Mouse (Mus musculus): ENCODE measurements around the gene Ndufs2.

Gene Ndufs2

GRCm38 (mm10) chr1:171230215-171230614 is 21.0 kb downstream of the Ndufs2 start:
- DNase-seq (ENCODE audit: low read depth) = no peak

DNA sequence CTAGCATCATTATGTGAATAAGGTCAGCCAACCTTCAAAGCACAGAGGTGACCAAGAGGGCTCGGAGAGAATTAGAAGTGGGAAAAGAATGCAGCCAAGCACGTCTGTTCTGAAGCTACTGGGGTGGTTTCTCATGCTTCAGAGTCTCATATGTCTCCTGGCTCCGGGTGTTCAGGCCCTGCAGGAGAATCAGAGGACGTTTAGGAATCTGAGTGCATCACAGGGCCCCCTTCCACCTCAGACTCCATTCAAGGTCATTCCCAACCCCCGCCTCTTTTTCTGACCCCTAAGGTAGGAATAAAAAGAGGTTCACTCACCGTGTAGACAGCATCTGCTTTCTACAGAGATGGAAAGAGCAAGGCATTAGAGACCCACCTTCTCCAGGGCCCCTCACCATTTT is 21.4 kb downstream of the Ndufs2 start:
- no peak for DNase-seq (ENCODE audit: low read depth)

- no peak for DNase-seq (ENCODE audit: low read depth)
These were observed 23.3 kb downstream of the Ndufs2 start for GRCm38 (mm10) chr1:171227879-171228278.

DNA sequence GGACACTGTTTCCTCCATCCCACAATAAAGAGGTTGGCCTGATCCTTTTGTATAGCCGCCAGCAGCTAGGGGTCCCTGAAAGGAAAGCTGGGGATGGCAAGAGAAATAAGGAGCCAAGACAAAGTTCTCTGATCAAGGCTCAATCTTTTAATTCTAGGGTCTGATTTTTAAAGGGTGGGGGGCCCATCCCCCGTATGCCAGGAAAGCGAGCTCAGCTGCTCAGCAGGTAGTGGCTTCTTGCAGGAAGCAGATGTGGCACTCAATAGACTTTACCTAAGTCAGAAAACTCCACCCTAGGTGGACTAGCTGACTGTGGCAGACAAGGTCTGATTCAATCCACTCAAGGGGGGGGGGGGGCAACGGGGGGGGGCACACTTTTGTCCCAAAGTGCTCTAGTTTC is 24.4 kb downstream of the Ndufs2 start:
- DNase-seq (ENCODE audit: low read depth) = no peak

DNA sequence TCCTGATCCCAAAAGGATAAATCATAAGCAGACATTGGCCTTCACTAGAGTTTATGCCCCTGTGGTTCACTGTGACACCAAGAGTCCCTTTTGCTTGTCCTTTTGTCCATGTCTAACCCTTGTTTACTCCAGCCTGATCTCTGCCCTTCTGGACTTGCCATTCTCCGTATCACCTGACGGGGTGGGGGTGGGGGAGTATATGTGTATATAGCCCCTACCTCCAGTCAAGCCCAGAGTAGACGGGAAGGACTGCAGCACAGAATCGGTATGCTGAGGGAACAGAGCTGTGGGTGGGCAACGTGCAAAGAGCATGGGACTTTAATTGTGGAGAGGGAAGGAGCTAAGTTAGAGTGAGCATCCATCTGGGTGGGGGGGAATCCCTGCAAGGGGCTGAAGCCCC is 26.3 kb downstream of the Ndufs2 start, which contains the start of gene Apoa2:
Gene Apoa2, plus strand, starts transcription at position 198 of the 400 bp plus-strand sequence.
- no peak for DNase-seq (ENCODE audit: low read depth)

DNA sequence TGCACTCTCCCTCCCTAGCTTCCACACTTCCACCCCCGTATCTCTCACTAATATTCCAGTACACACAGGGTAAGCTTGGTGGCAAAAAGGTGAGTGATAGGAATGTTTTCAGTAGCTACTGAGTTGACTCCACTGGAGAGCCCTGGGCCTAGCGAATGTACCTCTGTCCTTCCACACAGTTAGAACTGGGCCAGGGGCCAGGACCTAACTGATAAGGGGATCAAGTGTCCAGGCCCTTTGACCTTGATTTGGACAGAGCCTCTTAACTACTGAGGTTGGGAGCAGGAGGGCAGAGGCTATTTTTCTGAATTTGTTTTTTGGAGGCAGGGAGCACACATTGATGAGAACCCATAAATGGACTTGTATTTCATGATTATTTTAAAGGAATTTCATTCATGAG is 27.4 kb downstream of the Ndufs2 start:
- DNase-seq (ENCODE audit: low read depth) = no peak

DNA sequence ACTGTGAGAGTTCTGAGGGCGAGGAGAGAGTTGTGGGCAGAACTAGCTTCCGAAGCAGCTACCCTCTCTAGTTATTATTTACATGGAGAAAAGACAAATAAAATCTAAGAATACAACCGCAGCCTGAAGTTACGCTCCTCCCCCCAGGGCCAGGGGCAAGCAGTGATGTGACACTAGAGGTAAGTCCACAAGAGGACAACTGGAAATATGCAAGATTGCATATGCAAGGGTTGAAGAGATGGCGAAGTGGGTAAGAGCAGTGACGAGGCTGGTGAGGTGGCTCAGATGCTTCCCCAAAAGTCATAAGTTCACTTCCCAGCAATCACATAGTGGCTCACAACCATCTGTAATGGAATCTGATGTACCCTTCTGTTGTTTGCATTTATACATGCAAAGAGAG is 28.0 kb downstream of the Ndufs2 start:
- DNase-seq (ENCODE audit: low read depth) = no peak

DNA sequence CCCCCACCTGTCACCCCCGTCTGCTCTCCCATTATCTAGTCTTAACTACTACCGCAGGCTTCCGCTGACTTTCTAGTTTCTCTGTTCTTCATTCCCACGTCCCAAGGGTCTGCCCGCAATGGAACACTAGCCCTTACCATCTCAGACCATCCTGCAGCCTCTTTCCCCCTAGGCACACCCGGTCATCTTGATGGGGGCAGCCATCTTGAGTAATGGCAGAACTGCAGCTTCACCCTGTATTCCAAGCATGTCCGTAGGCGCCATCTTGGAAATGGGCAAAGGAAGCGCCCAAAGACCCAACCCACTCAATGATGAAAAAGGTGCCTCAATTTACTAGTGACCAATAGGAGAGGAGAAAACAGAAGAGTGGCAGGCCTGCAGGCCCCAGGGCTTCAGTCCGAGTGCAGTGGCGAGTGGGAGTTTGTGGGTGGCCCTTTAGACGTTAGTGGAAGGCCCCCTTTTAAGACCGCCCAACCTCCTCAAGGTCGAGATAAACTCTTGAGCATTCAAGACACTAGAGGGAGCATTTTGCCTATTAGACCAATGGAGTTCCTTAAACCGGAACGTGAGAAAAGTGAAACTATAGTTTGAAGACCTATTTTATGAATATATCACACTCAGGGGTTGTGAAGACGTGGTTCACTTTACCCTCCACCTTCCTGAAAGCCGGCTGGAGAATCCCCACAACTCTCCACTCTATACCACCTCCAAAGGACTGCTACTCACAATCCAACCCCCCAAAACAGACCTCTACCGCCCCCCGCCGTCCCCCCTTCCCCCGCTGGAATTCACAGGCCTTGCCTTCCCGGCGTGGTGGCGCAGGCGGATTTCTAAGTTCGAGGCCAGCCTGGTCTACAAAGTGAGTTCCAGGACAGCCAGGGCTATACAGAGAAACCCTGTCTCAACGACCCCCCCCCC is 28.7 kb downstream of the Ndufs2 start, which contains the start of gene Tomm40l:
Gene Tomm40l, minus strand, starts transcription at position 277 of the 918 bp plus-strand sequence.
- peak; percentile 96 for DNase-seq (ENCODE audit: low read depth)

DNA sequence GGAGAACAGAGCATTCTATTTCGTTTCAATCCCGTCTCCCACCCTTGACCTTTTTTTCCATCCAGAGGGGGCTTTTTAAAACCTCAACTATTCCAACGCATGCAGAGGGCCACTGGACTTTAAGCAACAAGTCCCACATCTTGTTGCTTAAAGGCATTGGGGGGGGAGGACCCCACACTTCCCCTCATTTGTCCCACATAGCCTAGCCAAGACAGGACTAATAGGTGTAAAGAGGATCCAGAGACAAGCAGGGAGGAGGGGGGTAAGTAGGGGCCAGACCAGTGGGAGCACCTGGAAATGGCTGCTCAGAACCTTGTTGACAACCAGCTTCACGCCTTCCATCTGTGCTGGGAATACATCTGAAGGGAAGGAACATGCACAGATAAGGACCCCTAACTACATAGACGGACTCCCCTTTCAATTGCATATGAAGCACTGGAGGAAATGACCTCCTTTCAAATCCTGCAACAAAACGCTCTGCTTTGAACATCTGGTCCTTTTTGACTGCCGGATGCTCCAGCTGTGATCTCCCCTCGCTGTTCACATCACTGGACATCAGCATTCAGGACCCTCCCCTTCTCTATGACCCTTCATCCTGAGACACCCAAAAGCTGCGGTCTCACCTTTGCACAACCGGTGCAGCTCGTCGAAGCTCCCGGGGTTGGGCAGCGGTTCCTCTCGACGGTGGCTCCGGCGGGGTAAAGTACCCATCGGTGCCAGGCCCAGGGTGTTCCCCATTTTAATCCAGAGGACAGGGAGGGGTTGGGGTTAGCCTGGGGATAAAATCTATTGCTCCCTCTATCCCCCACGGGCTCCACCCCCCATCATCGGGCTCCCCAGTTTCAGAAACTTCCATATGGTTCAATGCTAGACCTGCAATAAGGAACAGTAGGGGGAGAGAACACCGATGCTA is 29.7 kb downstream of the Ndufs2 start:
- DNase-seq (ENCODE audit: low read depth) = no peak

DNA sequence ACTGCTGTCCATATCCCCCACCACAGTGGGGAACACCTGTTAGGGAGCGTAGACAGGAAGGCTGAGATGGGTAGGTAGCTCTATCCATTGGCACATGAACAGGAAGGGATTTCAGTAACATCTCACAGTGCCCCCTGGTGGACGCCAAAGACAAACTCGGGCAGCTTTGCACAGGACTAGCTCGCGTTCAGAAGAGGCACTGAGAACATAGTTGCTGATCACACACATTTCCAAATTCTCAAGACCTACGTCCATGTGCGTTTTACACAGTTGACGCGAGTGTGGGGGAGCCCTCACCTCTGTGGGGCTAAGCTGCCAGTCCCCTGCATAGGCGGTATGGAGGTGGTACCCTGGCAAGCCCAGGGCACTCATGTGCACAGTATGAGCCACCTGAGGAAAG is 30.3 kb downstream of the Ndufs2 start:
- DNase-seq (ENCODE audit: low read depth) = peak; percentile 86

- no peak for DNase-seq (ENCODE audit: low read depth)
These were observed 34.8 kb downstream of the Ndufs2 start for GRCm38 (mm10) chr1:171216241-171216955.

DNA sequence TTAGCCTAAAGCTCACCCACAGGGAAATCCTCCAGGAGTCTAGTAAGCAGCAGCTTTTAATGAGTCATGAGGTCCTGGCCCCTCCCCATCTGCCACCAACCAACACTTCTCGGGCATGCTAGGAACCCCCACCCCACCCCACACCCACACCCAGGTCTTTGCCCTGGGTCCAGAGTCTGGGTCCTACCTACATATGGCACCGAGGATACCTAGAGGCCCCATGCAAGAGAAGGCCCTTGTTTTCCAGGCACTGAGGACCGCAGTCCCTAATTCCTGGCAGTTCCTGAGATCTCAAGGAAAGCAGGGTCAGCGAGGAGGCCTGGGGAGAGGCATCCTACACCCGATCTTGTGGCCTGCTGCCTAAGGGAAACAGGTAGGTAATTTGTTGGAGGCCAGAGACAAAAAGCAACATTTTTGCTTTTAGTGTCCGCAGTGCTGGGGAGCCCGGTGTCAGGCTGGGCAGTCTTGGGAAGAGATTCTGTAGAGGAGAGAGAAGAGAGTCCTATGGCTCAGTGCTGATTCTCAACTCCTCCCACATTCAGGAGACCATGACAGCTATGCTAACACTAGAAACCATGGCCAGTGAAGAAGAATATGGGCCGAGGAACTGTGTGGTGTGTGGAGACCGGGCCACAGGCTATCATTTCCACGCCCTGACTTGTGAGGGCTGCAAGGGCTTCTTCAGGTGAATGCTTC is 37.2 kb downstream of the Ndufs2 start, which contains the start of gene Nr1i3:
Gene Nr1i3, plus strand, starts transcription at position 170 of the 696 bp plus-strand sequence.
- no peak for DNase-seq (ENCODE audit: low read depth)

DNA sequence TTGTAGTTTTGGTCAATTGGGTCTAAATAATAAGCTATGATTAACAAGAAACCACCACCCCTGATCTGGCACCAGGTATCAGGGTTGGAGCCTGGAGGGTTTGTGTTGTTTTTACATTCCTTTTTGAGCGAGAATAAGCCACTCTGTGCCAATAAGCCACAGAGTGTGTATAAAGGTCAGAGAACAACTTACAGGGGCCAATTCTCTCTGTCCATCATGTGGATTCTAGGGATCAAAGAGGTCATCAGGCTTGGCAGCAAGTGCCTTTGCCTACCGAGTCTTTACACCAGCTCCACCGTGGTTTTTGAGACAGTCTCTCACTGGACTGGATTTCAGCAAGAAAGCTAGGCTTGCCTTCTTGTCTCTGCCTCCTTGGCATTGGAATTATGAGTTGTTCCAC is 38.3 kb downstream of the Ndufs2 start:
- no peak for DNase-seq (ENCODE audit: low read depth)

DNA sequence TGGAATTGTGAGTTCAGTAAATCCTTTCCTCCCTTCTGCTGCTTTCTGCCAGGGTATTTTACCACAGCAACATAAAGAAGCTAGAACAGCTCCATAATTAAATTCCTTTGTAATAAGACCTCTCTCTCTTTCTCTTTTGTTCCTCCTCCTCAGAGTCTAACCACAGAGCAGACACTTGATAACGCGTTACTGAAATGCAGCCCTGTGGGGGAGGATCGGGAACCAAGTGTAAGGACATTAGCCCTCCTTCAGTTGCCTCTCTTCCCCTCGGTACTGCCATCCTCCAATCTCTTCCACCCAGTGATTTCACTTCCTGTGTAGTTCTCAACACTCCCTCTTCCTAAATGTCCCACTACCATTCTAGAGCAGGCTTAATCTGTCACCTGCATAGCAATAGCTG is 41.8 kb downstream of the Ndufs2 start:
- DNase-seq (ENCODE audit: low read depth) = no peak

GRCm38 (mm10) chr1:171205704-171206493 is 45.3 kb downstream of the Ndufs2 start:
- DNase-seq (ENCODE audit: low read depth) = no peak

GRCm38 (mm10) chr1:171204249-171204644 is 46.9 kb downstream of the Ndufs2 start:
- no peak for DNase-seq (ENCODE audit: low read depth)

- no peak for DNase-seq (ENCODE audit: low read depth)
These were observed 47.5 kb downstream of the Ndufs2 start for GRCm38 (mm10) chr1:171203471-171204248.

GRCm38 (mm10) chr1:171200769-171201168 is 50.4 kb downstream of the Ndufs2 start:
- DNase-seq (ENCODE audit: low read depth) = no peak

DNA sequence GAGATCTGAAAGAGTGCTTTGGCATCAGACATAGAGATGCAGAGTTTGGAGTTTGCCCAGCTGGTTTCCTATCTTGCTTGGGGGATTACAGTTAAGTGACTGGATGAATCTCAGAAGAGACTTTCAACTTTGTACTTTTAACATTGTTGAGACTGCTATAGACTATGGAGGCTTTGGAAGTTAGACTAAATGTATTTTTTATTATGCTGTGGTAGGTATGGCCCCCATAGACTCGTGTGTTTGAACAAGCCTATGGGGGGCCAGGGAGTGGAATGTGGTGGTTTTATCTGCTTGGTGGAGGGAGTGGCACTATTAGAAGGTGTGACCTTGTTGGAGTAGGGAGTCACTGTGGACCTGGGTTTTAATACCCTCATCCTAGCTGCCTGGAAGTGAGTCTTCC is 51.7 kb downstream of the Ndufs2 start:
- DNase-seq (ENCODE audit: low read depth) = no peak
